Mouse (Mus musculus) urinary bladder, adult 18-20 months (tissue): ENCODE measurements around the gene Slc25a30.
A peak's percentile ranks its signal among the peaks of the same experiment; 100 is the strongest.
"Not testable (repeated sequence)": the region's sequence is repeated elsewhere in the genome, so short reads cannot be mapped to it uniquely, and the experiment has no call there.

Experiments
- DNase-seq, 2 experiments: peaks; one replicate each; pipeline ENCODE4 v3.0.0; 2022; ENCODE audit warnings: low spot score in 2 of 2, mixed read lengths in 2 of 2

Gene Slc25a30

DNA sequence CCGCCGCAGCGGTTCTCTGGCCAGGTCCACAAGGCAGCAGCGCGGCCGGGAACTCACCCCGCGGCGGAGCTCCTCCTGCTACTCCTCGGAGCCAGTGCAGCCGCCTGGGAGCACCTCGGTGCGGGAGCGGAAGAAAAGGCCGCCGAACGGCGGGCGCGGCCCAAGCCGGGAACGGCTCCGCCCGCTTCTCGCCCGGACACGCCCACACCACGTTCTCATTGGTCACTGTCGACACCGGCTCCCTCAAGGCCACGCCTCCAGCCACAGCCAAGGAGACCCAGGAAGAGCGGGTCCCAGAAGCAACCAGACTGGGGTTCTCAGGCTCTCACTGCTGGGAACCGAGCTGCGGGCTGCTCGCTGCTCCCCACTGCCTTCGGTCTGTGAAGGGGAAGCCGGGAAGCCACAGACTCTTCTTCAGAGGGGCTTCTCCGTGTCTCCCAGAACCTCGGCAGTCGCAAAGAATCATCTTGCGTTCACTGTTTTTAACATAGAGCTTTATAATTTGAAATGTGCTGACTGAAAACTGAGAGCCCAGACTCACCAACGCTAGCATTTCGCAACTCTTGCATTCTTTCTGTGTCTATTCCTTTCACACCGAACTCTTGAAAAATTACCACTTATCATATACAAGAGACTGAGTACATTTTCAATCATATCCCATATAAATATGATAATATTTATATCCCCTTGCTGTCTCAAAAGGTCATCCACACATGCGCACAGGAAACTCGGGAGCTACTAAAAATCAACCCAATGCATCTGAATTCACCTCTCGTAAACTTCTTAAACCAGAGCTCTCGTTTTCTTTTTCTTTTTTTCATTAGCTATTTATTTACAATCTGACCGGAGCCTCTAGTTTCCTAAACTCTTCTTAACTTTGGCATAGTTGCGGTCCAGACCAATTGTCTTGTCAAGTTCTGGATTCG is at the start of gene Slc25a30:
TSS of gene Slc25a30 (minus strand) at position 170 of the 926 bp plus-strand sequence.
- DNase-seq, result peak; percentile 96

GRCm38 (mm10) chr14:75836579-75836978 is 49.7 kb upstream of the Slc25a30 start:
- DNase-seq, result no peak

GRCm38 (mm10) chr14:75834739-75835381 is 48.0 kb upstream of the Slc25a30 start:
- peak; percentile 56 to 67 for DNase-seq

- DNase-seq, result peak; percentile 22 to 65
These were observed 47.5 kb upstream of the Slc25a30 start for GRCm38 (mm10) chr14:75834251-75834738.

- DNase-seq, result no peak
These were observed 46.9 kb upstream of the Slc25a30 start for GRCm38 (mm10) chr14:75833546-75834250.

GRCm38 (mm10) chr14:75832982-75833381 is 46.1 kb upstream of the Slc25a30 start:
- no peak for DNase-seq

DNA sequence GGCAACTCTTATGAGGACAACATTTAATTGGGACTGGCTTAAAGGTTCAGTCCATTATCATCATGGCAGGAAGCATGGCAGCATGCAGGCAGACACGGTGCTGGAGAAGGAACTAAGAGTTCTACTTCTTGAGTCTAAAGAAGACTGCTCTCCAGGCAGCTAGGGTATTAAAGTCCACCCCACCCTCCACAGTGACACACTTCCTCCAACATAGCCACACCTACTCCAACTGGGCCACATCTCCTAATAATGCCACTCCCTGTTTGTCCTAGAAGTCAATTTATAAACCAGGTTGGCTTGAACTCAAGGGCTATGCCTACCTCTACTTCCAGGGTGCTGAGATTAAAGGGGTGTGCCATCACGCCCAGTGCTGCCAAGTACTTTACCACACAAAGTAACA is 45.2 kb upstream of the Slc25a30 start:
- DNase-seq, result no peak

- not testable (repeated sequence) for DNase-seq
These were observed 43.0 kb upstream of the Slc25a30 start for GRCm38 (mm10) chr14:75829817-75830216.

GRCm38 (mm10) chr14:75828866-75829806 is 42.3 kb upstream of the Slc25a30 start:
- peak; percentile 80 to 83 for DNase-seq

DNA sequence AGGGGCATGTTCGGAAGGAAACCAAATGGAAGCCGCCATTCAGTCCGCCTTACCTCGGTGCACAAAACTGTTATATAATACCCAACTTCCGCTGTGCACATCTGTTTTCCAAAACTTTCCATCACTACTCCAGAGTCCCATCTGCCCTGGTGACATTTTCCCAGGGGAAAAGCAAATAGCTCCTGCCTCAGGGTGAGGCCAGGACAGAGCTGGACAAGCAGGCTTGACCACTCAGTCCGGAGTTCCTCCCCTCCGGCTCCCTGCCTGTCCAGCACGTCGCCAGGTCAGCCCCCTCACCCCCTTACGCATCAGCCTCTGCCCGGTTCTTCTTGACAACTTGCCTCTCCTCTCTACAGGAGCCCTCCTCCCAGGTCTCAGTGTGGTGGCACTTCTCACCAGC is 41.4 kb upstream of the Slc25a30 start:
- DNase-seq, result no peak

DNA sequence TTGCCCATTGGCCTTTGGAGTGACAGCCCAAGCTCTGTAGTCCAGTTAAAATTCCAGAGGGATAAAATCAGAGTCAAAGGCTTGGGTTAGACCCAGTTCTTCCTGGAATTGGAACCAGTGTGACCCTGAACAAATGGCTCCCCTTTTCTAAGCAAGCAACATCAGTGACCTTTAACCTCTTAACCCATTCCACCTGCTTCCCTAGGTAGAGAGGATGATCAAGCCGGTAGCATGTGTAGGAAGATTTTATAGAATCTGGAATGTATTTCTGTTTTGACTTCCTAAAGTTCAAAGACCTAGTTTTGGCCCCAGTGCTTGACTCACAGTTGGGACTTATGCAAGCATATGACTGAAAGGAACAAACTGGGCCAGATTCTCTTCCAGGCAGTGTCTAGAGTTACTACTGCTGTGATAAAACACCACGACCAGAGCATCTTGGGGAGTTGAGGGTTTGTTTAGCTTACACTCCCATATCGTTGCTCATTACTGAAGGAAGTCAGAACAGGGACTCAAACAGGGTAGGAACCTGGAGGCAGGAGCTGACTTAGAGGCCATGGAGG is 40.1 kb upstream of the Slc25a30 start:
- DNase-seq, result no peak

DNA sequence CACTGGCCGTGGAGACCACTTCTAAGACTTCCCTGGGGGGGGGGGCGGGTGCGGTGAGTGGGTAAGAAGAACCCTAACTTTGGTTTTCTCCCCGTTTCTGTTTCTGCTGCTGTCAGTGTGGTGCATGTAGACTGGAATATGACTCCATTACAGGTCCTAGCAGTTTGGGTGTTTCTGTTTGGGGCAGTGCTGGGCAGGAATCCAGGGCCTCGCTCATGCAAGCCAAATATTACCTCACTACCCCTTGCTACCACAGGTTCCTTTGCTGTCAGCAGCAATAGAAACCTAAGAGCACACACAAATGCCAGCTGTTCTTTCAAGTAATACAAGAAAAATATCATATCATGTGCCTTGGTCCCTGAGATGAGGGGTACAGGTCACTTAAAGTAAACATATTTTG is 33.2 kb upstream of the Slc25a30 start:
- no peak for DNase-seq

- no peak for DNase-seq
These were observed 32.5 kb upstream of the Slc25a30 start for GRCm38 (mm10) chr14:75819341-75819740.

DNA sequence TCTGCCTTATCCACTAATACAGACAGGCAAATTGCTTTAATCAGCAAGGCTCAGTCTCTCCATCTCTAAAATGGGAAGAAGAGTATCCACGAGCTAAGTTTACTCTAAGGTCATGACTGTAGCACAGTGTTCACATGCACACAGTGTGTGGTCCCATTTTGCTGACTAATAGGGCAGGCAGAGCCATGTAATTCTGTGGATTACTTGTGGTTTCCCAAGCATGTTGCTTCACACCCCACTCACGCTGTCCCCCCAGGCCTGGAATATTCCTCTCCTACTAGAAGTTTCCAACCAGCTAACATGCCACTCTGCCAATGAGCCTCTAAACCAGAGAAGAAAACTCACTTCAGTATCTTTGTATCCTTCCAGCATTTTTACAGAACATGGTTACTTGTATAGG is 31.7 kb upstream of the Slc25a30 start:
- no peak for DNase-seq

DNA sequence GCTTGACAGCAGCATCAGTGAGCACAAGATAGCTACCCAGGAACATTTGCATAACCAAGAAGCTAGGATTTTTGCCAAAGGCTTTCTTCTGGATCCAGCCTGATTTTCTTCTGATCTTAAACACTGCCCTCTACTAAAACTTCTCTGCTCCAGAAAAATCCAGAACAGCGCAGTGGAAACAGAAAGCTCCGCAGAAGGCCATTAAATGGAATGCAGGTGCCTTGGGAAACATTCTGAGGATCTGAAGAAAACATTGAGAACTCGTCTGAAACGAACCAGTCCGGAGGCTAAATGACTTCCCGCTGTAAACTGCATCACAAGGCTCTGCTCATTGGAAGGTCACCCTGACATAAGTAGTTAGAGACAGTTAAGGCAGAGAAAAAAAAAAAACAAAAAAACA is 23.1 kb upstream of the Slc25a30 start:
- DNase-seq, result no peak

- DNase-seq, result no peak
These were observed 21.0 kb upstream of the Slc25a30 start for GRCm38 (mm10) chr14:75807800-75808199.

GRCm38 (mm10) chr14:75797769-75798386 is 11.0 kb upstream of the Slc25a30 start:
- no peak for DNase-seq

DNA sequence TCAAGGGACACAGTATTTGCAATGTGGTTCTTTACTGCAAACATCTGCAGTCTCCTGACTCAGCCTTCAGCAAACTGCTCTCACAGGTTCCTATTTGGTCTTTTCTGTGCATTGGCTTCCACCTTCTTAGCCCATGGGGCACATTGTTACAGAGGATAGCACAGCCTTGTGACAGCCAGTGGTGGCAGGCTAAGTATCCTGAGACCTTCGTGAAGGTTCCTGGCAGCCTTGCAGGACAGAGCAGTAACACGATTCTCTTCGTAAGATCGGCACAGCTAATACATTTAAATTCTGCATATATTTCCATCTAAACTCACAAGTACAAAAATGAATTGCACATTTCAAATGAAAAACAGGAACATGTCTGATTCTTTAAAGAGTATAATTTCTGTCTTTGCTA is 9.1 kb upstream of the Slc25a30 start:
- no peak for DNase-seq

DNA sequence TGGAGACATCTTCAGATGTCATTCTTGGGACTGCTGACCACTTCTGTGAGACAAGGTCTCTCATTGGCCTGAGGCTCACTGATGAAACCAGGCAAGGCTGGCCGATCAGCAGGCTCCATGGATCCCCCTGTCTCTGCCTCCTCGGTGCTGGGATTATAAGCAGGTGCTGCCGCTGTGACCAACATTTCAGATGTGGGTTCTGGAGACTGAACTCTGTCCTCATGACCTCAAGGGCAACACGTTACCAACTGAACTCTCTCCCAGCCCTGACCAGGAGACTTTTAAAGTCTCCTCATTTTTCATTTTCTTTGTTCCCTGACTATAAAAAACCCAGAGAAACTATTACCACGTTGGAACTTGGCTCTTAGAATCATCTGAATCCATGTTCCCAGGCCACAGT is 7.9 kb upstream of the Slc25a30 start:
- no peak for DNase-seq

- DNase-seq, result no peak
These were observed 7.5 kb upstream of the Slc25a30 start for GRCm38 (mm10) chr14:75794324-75794723.
